Mouse (Mus musculus) gastrocnemius, postnatal 36 days (tissue): ENCODE data around the gene Irx5. TPM values are rescaled to one million over a fixed set of nuclear protein-coding genes. Genes with fewer than 3 reads are reported as not detected.

ENCODE experiments used
- DNase-seq, 2 experiments: peaks; one replicate each; pipeline ENCODE4 v3.0.0; 2022
- intact Hi-C: fragments of 180-260 bp; cut with DNase I; formaldehyde crosslinking; loops from one replicate; pipeline ENCODE4 v1.15.1; 2025
- total RNA-seq, 2 experiments: library from RNA; stranded (reverse); gene quantifications; 2 replicates each; pipeline ENCODE4 v1.2.3; 2021

The Irx5 gene
- total RNA-seq, 2 experiments from 2014 or later: not detected

- intact Hi-C loops: loop anchor here (5.0 kb wide), 3 partner anchors 557 to 977 kb away; partner anchors contain the start of gene Irx3
- DNase-seq: peak in 1 of 2 experiments; percentile 29
These were observed 1.8 kb downstream of the Irx5 start for GRCm38 (mm10) chr8:92359000-92359832.

- intact Hi-C loops: loop anchor here (5.0 to 10.0 kb wide), 4 partner anchors 255 to 977 kb away; partner anchors contain the start of gene Irx3
- DNase-seq: no peak
These were observed 2.3 kb downstream of the Irx5 start for GRCm38 (mm10) chr8:92359833-92360082.

DNA sequence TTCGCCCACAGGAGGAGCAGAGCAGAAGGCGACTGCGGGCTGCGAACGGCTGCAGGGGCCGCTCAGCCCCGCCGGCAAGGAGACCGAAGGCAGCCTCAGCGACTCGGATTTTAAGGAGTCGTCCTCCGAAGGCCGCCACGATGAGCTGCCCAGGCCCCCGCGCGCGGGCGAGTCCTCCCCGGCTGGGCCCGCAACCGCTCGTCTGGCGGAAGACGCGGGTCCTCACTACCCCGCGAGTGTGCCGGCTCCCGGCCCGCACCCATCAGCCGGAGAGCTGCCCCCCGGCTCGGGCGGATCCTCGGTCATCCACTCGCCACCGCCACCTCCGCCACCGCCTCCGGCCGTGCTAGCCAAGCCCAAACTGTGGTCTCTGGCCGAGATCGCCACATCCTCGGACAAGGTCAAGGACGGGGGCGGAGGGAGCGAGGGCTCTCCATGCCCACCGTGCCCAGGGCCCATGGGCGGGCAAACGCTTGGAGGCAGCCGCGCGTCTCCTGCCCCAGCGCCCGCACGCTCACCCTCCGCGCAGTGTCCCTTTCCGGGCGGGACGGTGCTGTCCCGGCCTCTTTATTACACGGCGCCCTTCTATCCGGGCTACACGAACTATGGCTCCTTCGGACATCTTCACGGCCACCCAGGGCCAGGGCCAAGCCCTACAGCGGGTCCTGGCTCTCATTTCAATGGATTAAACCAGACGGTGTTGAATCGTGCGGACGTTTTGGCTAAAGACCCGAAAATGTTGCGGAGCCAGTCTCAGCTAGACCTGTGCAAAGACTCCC is 2.8 kb downstream of the Irx5 start:
- intact Hi-C loops: loop anchor here (10.0 kb wide), 1 partner anchor 255 kb away; no protein-coding TSS in a partner anchor
- peak in 1 of 2 experiments; percentile 37 for DNase-seq

GRCm38 (mm10) chr8:92361546-92362351 is 4.3 kb downstream of the Irx5 start:
- peak in 1 of 2 experiments; percentile 33 for DNase-seq
- intact Hi-C loops: loop anchor here (10.0 kb wide), 1 partner anchor 253 kb away; no protein-coding TSS in a partner anchor

- no peak for DNase-seq
- intact Hi-C loops: loop anchor here (10.0 kb wide), 1 partner anchor 252 kb away; no protein-coding TSS in a partner anchor
These were observed 5.1 kb downstream of the Irx5 start for GRCm38 (mm10) chr8:92362396-92363115.

GRCm38 (mm10) chr8:92363217-92364147 is 6.1 kb downstream of the Irx5 start:
- peak in 1 of 2 experiments; percentile 26 for DNase-seq
- intact Hi-C loops: loop anchor here (10.0 kb wide), 1 partner anchor 251 kb away; no protein-coding TSS in a partner anchor

GRCm38 (mm10) chr8:92364148-92364775 is 6.8 kb downstream of the Irx5 start:
- DNase-seq: peak in 1 of 2 experiments; percentile 35
- intact Hi-C loops: loop anchor here (10.0 kb wide), 1 partner anchor 251 kb away; no protein-coding TSS in a partner anchor

GRCm38 (mm10) chr8:92364776-92365240 is 7.4 kb downstream of the Irx5 start:
- DNase-seq: no peak
- intact Hi-C loops: loop anchor here (10.0 kb wide), 1 partner anchor 250 kb away; no protein-coding TSS in a partner anchor

- intact Hi-C loops: loop anchor here (10.0 kb wide), 1 partner anchor 249 kb away; no protein-coding TSS in a partner anchor
- DNase-seq: no peak
These were observed 8.0 kb downstream of the Irx5 start for GRCm38 (mm10) chr8:92365241-92365943.

DNA sequence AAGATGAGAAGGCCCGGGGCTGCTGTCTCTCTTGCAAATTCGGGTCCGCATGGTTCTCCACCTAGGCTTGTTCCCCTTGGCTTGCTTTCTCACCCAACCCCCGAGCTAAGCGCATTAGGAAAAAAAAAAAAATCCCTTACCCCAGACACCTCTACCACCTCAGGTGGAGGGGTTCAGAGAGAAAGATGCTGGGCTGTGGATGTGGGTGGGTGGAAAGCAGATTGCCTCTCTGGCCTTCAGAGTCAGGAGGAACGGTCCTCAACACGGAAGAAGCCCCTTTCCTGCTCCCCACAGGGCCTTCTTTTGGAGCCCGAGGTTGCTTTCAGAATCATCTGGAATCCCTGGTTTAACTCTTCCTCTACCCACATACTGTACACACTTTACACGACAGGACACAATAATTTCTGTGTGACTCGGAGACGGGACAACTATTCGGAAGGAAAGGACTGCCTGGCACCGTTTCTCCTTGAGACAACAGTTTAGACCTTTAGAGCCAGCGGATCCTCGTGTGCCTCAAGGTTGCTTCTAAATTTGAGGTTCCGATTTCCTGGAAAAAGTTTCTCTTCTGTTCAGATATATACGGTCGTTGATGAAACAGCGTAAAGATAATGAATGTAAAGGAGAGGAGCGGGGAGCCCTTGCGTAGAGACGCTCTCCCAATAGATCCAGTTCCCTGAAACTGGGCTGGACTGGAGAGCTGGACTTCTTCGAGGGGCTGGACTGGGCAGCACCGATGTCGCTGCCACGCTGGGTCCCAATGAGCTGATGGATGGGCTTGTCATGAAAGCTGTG is 8.7 kb downstream of the Irx5 start:
- intact Hi-C loops: loop anchor here (10.0 kb wide), 1 partner anchor 249 kb away; no protein-coding TSS in a partner anchor
- no peak for DNase-seq

DNA sequence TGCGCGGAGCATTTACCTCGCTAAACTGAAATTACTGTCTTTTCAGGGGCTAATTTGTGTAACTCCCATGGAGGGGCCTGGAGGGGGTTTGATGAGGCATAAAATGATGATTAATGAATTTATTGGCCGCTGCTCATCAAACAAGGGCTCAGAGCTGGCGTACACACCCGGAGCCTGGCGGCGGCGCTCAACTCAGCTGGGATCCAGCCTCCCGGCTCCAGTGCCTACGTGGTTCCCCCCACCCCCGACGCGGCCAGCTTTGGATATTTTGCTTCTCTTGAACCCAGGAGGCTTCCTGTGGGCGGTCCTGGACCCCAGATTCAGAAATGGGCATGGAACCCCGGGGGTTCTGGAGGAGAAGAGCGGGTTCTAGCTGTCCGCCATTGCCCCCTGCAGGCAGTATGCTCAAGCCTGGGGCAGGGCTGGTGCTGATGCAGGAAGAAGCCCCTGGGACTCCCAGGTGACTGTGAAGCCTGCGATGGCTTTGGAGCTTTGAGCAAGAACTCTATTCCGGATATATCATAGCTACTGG is 9.4 kb downstream of the Irx5 start:
- DNase-seq: no peak
- intact Hi-C loops: loop anchor here (10.0 kb wide), 1 partner anchor 248 kb away; no protein-coding TSS in a partner anchor

DNA sequence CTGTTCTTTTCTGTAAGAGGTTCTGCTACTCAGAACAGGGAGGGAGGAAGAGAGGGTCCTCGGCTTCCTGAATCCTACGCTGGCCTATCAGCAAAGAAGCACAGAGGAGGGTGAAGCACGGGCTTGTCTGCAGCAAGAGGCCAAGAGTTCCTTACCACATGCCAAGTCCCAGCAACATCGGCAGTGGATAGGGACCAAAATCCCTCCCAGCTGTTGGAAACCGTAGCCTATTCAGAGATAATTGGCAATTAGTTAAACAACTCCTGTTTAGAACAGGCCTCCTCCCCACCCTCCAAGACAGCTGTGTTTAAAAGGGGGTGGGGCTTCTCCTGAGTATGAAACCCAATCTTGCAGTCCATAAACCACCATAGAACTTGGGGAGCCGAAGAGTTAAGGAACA is 22.1 kb downstream of the Irx5 start:
- intact Hi-C loops: no loop called here
- no peak for DNase-seq

DNA sequence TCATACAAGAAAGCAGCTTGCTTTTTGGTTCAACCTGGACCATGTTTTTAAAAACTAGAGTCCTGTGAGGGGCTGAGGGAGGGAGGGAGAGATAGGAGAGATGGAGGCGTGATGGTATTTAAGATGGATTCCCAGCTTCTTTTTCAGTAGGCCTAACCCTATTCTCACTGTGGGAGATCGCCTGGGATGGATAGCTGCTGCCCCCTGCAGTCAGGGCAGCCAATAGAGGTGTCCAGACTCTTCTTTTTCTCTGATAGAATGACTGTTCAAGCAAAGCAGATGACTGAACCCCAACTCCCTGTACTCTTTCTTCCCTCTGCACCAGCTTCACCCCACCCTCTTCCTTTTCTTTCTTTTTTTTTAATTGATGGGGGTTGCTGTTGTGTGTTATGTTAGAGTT is 23.1 kb downstream of the Irx5 start:
- no peak for DNase-seq
- intact Hi-C loops: no loop called here

DNA sequence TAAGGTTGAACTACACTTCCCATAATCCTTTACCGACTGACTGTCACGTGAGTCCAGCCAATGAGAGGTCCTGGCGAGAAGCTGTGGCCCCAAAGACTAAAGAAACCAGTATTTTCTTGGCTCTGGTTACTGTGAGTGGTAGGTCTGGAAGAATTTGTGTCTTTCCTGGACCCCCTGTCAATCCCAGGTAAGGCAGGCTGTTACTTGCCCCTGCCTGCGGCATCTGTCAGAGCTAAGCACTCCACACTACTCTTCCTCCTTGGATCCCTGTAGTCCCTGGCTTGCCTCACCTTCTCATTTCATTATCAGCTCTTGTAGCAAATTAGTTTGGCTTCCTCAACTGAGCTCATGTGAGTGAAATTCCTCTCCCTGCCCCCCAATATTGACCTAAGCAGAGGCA is 30.5 kb downstream of the Irx5 start:
- DNase-seq: no peak
- intact Hi-C loops: no loop called here

DNA sequence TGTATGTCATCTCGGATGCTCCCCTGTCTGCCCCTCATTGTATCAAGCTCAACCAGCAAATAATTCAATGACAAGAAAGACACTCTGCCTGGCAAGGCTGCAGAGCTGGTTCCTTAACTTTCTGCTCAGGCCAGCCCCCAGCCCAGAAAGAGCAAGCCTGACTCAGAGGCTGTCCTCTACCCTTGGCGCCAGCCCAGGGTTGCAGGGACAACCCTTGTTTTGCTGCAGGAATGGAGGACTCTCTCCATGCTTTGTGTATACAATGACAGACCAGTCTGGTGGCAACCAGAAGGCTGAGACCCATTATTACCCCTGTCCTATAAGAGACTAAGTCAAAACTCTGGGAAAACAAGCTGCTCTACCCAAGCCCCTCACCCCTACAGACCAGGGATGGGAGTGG is 46.8 kb downstream of the Irx5 start:
- DNase-seq: no peak
- intact Hi-C loops: no loop called here

DNA sequence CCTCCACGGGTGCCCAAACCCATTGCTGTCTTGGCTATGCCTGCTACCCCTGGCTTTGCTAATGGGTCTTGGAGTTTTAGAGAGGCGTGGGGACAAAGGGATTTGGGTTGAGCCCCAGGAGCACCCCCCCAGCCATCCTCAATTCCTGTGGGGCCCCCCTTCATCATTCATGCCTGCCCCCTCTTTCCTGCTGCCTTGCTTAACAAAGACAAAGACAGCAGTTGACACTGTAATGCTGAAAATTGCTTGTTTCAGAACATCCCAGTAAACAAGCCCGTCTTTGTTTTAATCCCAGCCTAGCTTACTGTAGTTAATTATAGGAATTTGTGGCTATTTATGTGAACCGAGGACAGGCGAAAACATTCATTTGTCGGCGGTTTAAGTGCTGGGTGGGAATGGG is 50.7 kb downstream of the Irx5 start:
- no peak for DNase-seq
- intact Hi-C loops: no loop called here
